Mouse (Mus musculus) heart, postnatal 0 days (tissue): ENCODE data around the gene Vwa7. TPM values are rescaled to one million over a fixed set of nuclear protein-coding genes. Genes with fewer than 3 reads are reported as not detected.

Experiments used
- ATAC-seq: fragments of 200-750 bp; cut with Nextera tagmentation; 2 replicates; pipeline ENCODE4 v1.8.0; 2017; ENCODE audit warnings: low read depth, moderate number of reproducible peaks, moderate library complexity; ENCODE audit not compliant: insufficient read depth
- DNase-seq: peaks from one replicate; pipeline ENCODE4 v3.0.0-alpha.2; 2016; ENCODE audit warnings: low spot score
- H3K27ac ChIP-seq: fragments of 300-500 bp; sonication (generic); 2 replicates; pipeline ENCODE4 v1.5.1; 2014; ENCODE audit warnings: low read depth, mild to moderate bottlenecking
- H3K27me3 ChIP-seq: fragments of 300-500 bp; sonication (generic); 2 replicates; pipeline ENCODE4 v1.6.1; 2014; ENCODE audit warnings: low read length, mixed read lengths; ENCODE audit not compliant: control insufficient read depth, insufficient read depth
- H3K36me3 ChIP-seq: fragments of 300-500 bp; sonication (generic); replicated peaks from 2 replicates; pipeline ENCODE4 v1.6.1; 2014; ENCODE audit warnings: low read length, mixed read lengths; ENCODE audit not compliant: control insufficient read depth, insufficient read depth
- H3K4me1 ChIP-seq: fragments of 300-500 bp; sonication (generic); 2 replicates; pipeline ENCODE4 v1.6.1; 2014; ENCODE audit warnings: antibody characterized with exemption; ENCODE audit not compliant: control insufficient read depth, insufficient read depth
- H3K4me2 ChIP-seq: fragments of 300-500 bp; sonication (generic); 2 replicates; pipeline ENCODE4 v1.6.1; 2014; ENCODE audit warnings: low read depth, mild to moderate bottlenecking, low read length, moderate library complexity
- H3K4me3 ChIP-seq: fragments of 300-500 bp; sonication (generic); 2 replicates; pipeline ENCODE4 v1.5.1; 2014; ENCODE audit warnings: low read depth, low read length
- H3K9ac ChIP-seq: fragments of 300-500 bp; sonication (generic); replicated peaks from 2 replicates; pipeline ENCODE4 v1.6.1; 2014; ENCODE audit warnings: low read depth, low read length, mixed read lengths
- H3K9me3 ChIP-seq: fragments of 300-500 bp; sonication (generic); replicated peaks from 2 replicates; pipeline ENCODE4 v1.6.1; 2016; ENCODE audit warnings: low read length; ENCODE audit not compliant: control insufficient read depth
- CTCF ChIP-seq: IDR thresholded peaks from 2 replicates; pipeline ENCODE4 v1.5.1; 2016; ENCODE audit warnings: antibody characterized with exemption, control low read depth, low read depth
- EP300 ChIP-seq: IDR thresholded peaks from 2 replicates; pipeline ENCODE4 v1.6.1; 2016; ENCODE audit warnings: antibody characterized with exemption, low read depth
- WGBS: fragments of 180-500 bp; shearing (Covaris S2); extraction: QIAGEN DNeasy Blood & Tissue Kit; methylation state at CpG from one replicate; pipeline ENCODE4 v1.1.7; 2014; 5-methylcytosine and 5-hydroxymethylcytosine counted together
- polyA plus RNA-seq: library from polyadenylated mRNA; unstranded; fragments of >200 nt; fragmentation: Nextera tagmentation; extraction: Ambion mirVana; gene quantifications from 2 replicates; pipeline ENCODE4 v1.2.1, GENCODE M21; 2015
- total RNA-seq: library from RNA; depleted of rRNA; stranded (reverse); fragments of >200 nt; gene quantifications from 2 replicates; pipeline ENCODE4 v1.2.3, GENCODE M21; 2014; ENCODE audit warnings: low replicate concordance

Gene Vwa7
- total and polyA plus RNA-seq, 2 experiments from 2014 or later: 0.63 to 0.92 TPM

- 79% methylated on average over 3 of the region's 3 CpGs for whole genome bisulfite sequencing
- DNase-seq (no peak), ATAC-seq (no peak)
- Histone ChIP-seq H3K4me2 (no peak overlapping the region), H3K36me3 (no peaks in the 10 kb centered on the region), H3K4me1 (0 out of 2 replicates have a peak, but pooled peaks cover 7% of the 10 kb centered on the region), H3K4me3 (no peak overlapping the region), H3K9me3 (no peaks in the 10 kb centered on the region), H3K27ac (no peak overlapping the region), H3K9ac (no peak overlapping the region), H3K27me3 (no peaks in the 10 kb centered on the region)
- TF ChIP-seq EP300 (no peak), CTCF (no peak)
Measured at GRCm38 (mm10) chr17:34975581-34976492, 40.5 kb upstream of the Vwa7 start.

- DNase-seq: no peak
- no peak for TF ChIP-seq CTCF
- Histone ChIP-seq H3K4me1 (0 out of 2 replicates have a peak, but pooled peaks cover 12% of the 10 kb centered on the region), H3K4me3 (no peak overlapping the region), H3K36me3 (no peaks in the 10 kb centered on the region), H3K9ac (no peak overlapping the region), H3K9me3 (no peaks in the 10 kb centered on the region), H3K27me3 (no peaks in the 10 kb centered on the region), H3K4me2 (no peak overlapping the region), H3K27ac (no peak overlapping the region)
- whole genome bisulfite sequencing: 91% methylated on average over 20 of the region's 20 CpGs
- ATAC-seq: no peak
Measured at GRCm38 (mm10) chr17:34977000-34977399, 39.4 kb upstream of the Vwa7 start.

GRCm38 (mm10) chr17:34978239-34978638, 38.1 kb upstream of the Vwa7 start:
- Histone ChIP-seq H3K4me3 (no peak overlapping the region), H3K27ac (no peak overlapping the region), H3K4me1 (peaks cover 13% of the 10 kb centered on the region), H3K36me3 (no peaks in the 10 kb centered on the region), H3K9me3 (no peaks in the 10 kb centered on the region), H3K9ac (no peak overlapping the region), H3K27me3 (no peaks in the 10 kb centered on the region), H3K4me2 (no peak overlapping the region)
- TF ChIP-seq EP300 (no peak), CTCF (no peak)
- WGBS: 82% methylated on average over 27 of the region's 27 CpGs
- ATAC-seq (no peak), DNase-seq (no peak)

- DNase-seq (no peak), ATAC-seq (no peak)
- H3K4me3 ChIP-seq: no peak overlapping the region
- no peak overlapping the region for H3K4me2 ChIP-seq
- H3K4me1 ChIP-seq: peaks cover 13% of the 10 kb centered on the region
- no peaks in the 10 kb centered on the region for H3K27me3 ChIP-seq
- no peaks in the 10 kb centered on the region for H3K36me3 ChIP-seq
- H3K9me3 ChIP-seq: no peaks in the 10 kb centered on the region
- H3K27ac ChIP-seq: no peak overlapping the region
- WGBS: 89% methylated on average over 4 of the region's 4 CpGs
- TF ChIP-seq CTCF (no peak), EP300 (no peak)
- H3K9ac ChIP-seq: no peak overlapping the region
Measured at GRCm38 (mm10) chr17:34979631-34980030, 36.7 kb upstream of the Vwa7 start.

GRCm38 (mm10) chr17:34980655-34981054, 35.7 kb upstream of the Vwa7 start:
- 10% methylated on average over 2 of the region's 2 CpGs for WGBS

More at GRCm38 (mm10) chr17:34980655-34981054, 35.7 kb upstream of the Vwa7 start:
- DNase-seq (peak; percentile 76), ATAC-seq (no peak)
- Histone ChIP-seq H3K9ac (peak overlapping the region; percentile 73; the same call in 1 of the 2 replicates), H3K36me3 (peaks cover 8% of the 10 kb centered on the region), H3K4me2 (peak overlapping the region; percentile 96), H3K4me1 (peaks cover 13% of the 10 kb centered on the region), H3K27me3 (no peaks in the 10 kb centered on the region), H3K4me3 (peak overlapping the region; percentile 85), H3K9me3 (no peaks in the 10 kb centered on the region), H3K27ac (peak overlapping the region; percentile 93)
- TF ChIP-seq EP300: no peak
- peak; percentile 63 for TF ChIP-seq CTCF
